Mouse (Mus musculus): ENCODE data around the gene Mogs.

DNA sequence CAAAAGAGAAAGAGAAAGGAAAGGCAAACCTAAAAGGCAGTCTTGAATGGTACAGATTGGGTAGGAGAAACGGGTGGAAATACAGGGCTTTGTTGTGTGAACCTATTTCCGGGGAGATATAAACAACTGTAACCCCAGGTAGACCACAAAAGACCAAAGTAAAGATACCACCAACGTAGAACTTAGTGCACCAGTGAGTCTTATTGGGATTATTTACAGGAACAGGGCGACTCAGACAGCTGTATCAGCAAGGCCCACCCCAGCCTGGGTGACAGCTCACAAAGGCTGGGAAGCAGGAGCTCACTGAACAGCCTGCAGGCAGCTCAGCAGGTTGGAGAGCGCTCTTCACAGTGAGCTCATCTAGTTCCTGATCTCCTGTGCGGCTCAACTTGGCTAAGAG, 19.3 kb upstream of the Mogs start:
- no peak for TF ChIP-seq CTCF (IDR thresholded peaks at IDR 0.05; ENCODE audit: low read depth)
- no peak for TF ChIP-seq EP300 (IDR thresholded peaks at IDR 0.05; ENCODE audit: low read depth)

Data from liver, postnatal 0 days (tissue).